In genomic region chr13:45063146-45063545, GRCm38 (mm10) we compare ENCODE assay signal across 33 mouse cellular contexts. TPM values are rescaled to one million over a fixed set of nuclear protein-coding genes. Genes with fewer than 3 reads are reported as not detected.
A peak's percentile ranks its signal among the peaks of the same experiment; 100 is the strongest.
DNase-seq lines count a peak whose midpoint lies in the region; ATAC-seq lines count a peak whose summit lies in the region.
"Had no signal": no experiment of that assay in that cellular context is flagged by ENCODE, and none has a peak within 500 bp of the region (broad histone marks: within the 10 kb centered on the region; RNA-seq: fewer than 3 reads in every experiment).

No protein-coding gene starts in this region.

- peaks cover 10 to 16% of the 10 kb centered on the region in 2 experiments for H3K4me1 ChIP-seq in heart, embryonic 14.5 days (ENCODE audit: control insufficient read depth in 2 of 2, insufficient read depth in 2 of 2, low read length in 2 of 2)
- H3K4me1 ChIP-seq: embryonic facial prominence, embryonic 12.5 days; hindbrain, embryonic 10.5 days; hindbrain, embryonic 15.5 days; limb, embryonic 10.5 days; liver, embryonic 13.5 days had no signal

- no peak overlapping the region for H3K4me3 ChIP-seq in heart, embryonic 14.5 days (ENCODE audit: control insufficient read depth in 1 of 2, insufficient read depth in 1 of 2, low read depth in 1 of 2, low read length in 2 of 2)
- H3K4me3 ChIP-seq: embryonic facial prominence, embryonic 12.5 days; hindbrain, embryonic 10.5 days; hindbrain, embryonic 15.5 days; limb, embryonic 10.5 days; limb, embryonic 15.5 days; liver, embryonic 13.5 days had no signal

- H3K9me3 ChIP-seq in heart, embryonic 14.5 days (ENCODE audit: control insufficient read depth, low read length): no peaks in the 10 kb centered on the region
- H3K9me3 ChIP-seq: embryonic facial prominence, embryonic 12.5 days; G1E; hindbrain, embryonic 10.5 days; hindbrain, embryonic 15.5 days; limb, embryonic 10.5 days; limb, embryonic 15.5 days; liver, embryonic 13.5 days had no signal

- H3K36me3 ChIP-seq in heart, embryonic 14.5 days (ENCODE audit: control insufficient read depth, insufficient read depth, low read length): no peaks in the 10 kb centered on the region
- H3K36me3 ChIP-seq: embryonic facial prominence, embryonic 12.5 days; G1E; hindbrain, embryonic 10.5 days; hindbrain, embryonic 15.5 days; limb, embryonic 10.5 days; limb, embryonic 15.5 days; liver, embryonic 13.5 days had no signal

- WGBS in heart, embryonic 14.5 days: 27% methylated on average over 5 of the region's 5 CpGs

- intact Hi-C loops in left cerebral cortex, postnatal 25 days (cut with DNase I): no loop called here

- no peak overlapping the region; a peak in 1 of 4 replicates for H3K27ac ChIP-seq in heart, embryonic 14.5 days (replicated peaks in 1 of 2; ENCODE audit: control insufficient read depth in 1 of 2, insufficient read depth in 1 of 2, low read depth in 2 of 2, low read length in 2 of 2)
- H3K27ac ChIP-seq: embryonic facial prominence, embryonic 12.5 days; hindbrain, embryonic 10.5 days; hindbrain, embryonic 15.5 days; limb, embryonic 10.5 days; limb, embryonic 15.5 days; liver, embryonic 13.5 days had no signal

- no peak overlapping the region for H3K9ac ChIP-seq in heart, embryonic 14.5 days (ENCODE audit: low read length)
- H3K9ac ChIP-seq: embryonic facial prominence, embryonic 12.5 days; hindbrain, embryonic 15.5 days; limb, embryonic 15.5 days; liver, embryonic 13.5 days had no signal

- peak; percentile 26; the same call in 1 of the 2 replicates for ATAC-seq in heart, embryonic 14.5 days (ENCODE audit: insufficient number of reproducible peaks, insufficient read depth, low FRiP score, low read depth)
- ATAC-seq: forebrain, embryonic 14.5 days; inflammation-experienced regulatory T-cells, adult 6 months had no signal

- H3K4me2 ChIP-seq in heart, embryonic 14.5 days (ENCODE audit: low read length): 0 out of 2 replicates have a peak overlapping the region, but pooled peaks have one; percentile 1
- H3K4me2 ChIP-seq: embryonic facial prominence, embryonic 12.5 days; hindbrain, embryonic 15.5 days; limb, embryonic 15.5 days; liver, embryonic 13.5 days had no signal

- peak; percentile 37 to 45 for DNase-seq in frontal cortex, adult 2 months (ENCODE audit: extremely low spot score in 1 of 2, low spot score in 1 of 2)
- no peak for DNase-seq in frontal cortex, postnatal 10 days (ENCODE audit: low spot score in 2 of 2)
- DNase-seq in heart, adult 18-20 months: no peak
- peak; percentile 19 to 55 for DNase-seq in left cerebral cortex, postnatal 25 days (ENCODE audit: low spot score in 2 of 2)
- no peak for DNase-seq in left cerebral cortex, adult 11 months (ENCODE audit: low spot score)
- peak; percentile 59 for DNase-seq in brain, adult 2 months (ENCODE audit: low read depth, low spot score)
- DNase-seq: adrenal gland, postnatal 14 days; cerebellum, adult 11-12 months; cerebellum, adult 9-11 months; embryo, embryonic 11 days; gastrocnemius, postnatal 10 days; kidney, adult 11 months; kidney, postnatal 14 days; liver, embryonic 13.5 days; lung, adult 18-20 months; lung, postnatal 14 days; midbrain, embryonic 14.5 days; right cerebral cortex, postnatal 4 days; thymus, postnatal 4 days had no signal

- H3K27me3 ChIP-seq in heart, embryonic 14.5 days (ENCODE audit: control insufficient read depth, insufficient read depth, low read length): no peaks in the 10 kb centered on the region
- H3K27me3 ChIP-seq: embryonic facial prominence, embryonic 12.5 days; hindbrain, embryonic 15.5 days; limb, embryonic 15.5 days; Patski had no signal

RNA-seq across cellular contexts. Expression of gene Gm9817, which starts 15.3 kb away (rescaled TPM):
- 0.04 TPM in 2 replicates for polyA plus RNA-seq in frontal cortex, adult 2 months (2012; rRNA removed)
- 0.15 and 0.18 TPM in 2 replicates for polyA plus RNA-seq in heart, embryonic 14.5 days (2014; fragmentation: Nextera tagmentation; extraction: Ambion mirVana)
- under 1 TPM; 0.12 to 0.18 TPM for total RNA-seq in heart, adult 18-20 months (2021)
- total RNA-seq in left cerebral cortex, postnatal 25 days (2021): not detected
- total RNA-seq: adrenal gland, postnatal 14 days; monocyte, adult 5-6 weeks had no signal
- polyA plus RNA-seq: embryonic facial prominence, embryonic 12.5 days; hindbrain, embryonic 10.5 days; limb, embryonic 10.5 days; liver, embryonic 13.5 days; midbrain, embryonic 14.5 days; neural tube, embryonic 14.5 days; Patski; spleen, adult 2 months; thymus, postnatal 0 days had no signal

Comparison
In these comparisons a context has a peak if more than half of its experiments do, and no peak if none do; other contexts are left out.
1. DNase-seq: peak in frontal cortex, adult 2 months (2 of 2), left cerebral cortex, postnatal 25 days (2 of 2) and brain, adult 2 months (single experiment); none in frontal cortex, postnatal 10 days (0 of 2), heart, adult 18-20 months (0 of 2) and left cerebral cortex, adult 11 months (single experiment).